Mouse (Mus musculus): ENCODE measurements at regions not wholly inside any gene's neighbourhood (a gene's known extent, or its start where the extent isn't known, plus 50 kb on each side); places are given as distances from the start of the nearest gene placed in this dataset.
A peak's percentile ranks its signal among the peaks of the same experiment; 100 is the strongest.

GRCm38 (mm10) chr8:56202342-56202741 lies 92.0 kb upstream of the Hpgd start:
- no peaks in the 10 kb centered on the region for H3K27me3 ChIP-seq (ENCODE audit: control insufficient read depth, insufficient read depth, low read length)
- H3K36me3 ChIP-seq (ENCODE audit: control insufficient read depth, insufficient read depth), result no peaks in the 10 kb centered on the region
- no peaks in the 10 kb centered on the region for H3K9me3 ChIP-seq (replicated peaks; ENCODE audit: control insufficient read depth, low read length)
- H3K27ac ChIP-seq (ENCODE audit: low read length), result no peak overlapping the region
- WGBS, result 46% methylated on average over 4 of the region's 4 CpGs
- H3K4me1 ChIP-seq (ENCODE audit: control insufficient read depth, insufficient read depth, low read length), result no peaks in the 10 kb centered on the region
- no peak overlapping the region for H3K9ac ChIP-seq (ENCODE audit: low read length)
- no peak overlapping the region for H3K4me3 ChIP-seq (ENCODE audit: low read length)
- ATAC-seq (replicated peaks; ENCODE audit: extremely low read depth, insufficient read depth, low FRiP score), result no peak
- no peak overlapping the region for H3K4me2 ChIP-seq (ENCODE audit: low read depth, low read length)

GRCm38 (mm10) chr8:56211922-56212635 lies 82.3 kb upstream of the Hpgd start:
- Histone ChIP-seq H3K4me3 (ENCODE audit: low read length) (no peak overlapping the region), H3K4me1 (ENCODE audit: control insufficient read depth, insufficient read depth, low read length) (no peaks in the 10 kb centered on the region), H3K27ac (ENCODE audit: low read length) (no peak overlapping the region), H3K4me2 (ENCODE audit: low read depth, low read length) (no peak overlapping the region), H3K27me3 (ENCODE audit: control insufficient read depth, insufficient read depth, low read length) (no peaks in the 10 kb centered on the region), H3K9me3 (replicated peaks; ENCODE audit: control insufficient read depth, low read length) (no peaks in the 10 kb centered on the region), H3K36me3 (ENCODE audit: control insufficient read depth, insufficient read depth) (no peaks in the 10 kb centered on the region), H3K9ac (ENCODE audit: low read length) (no peak overlapping the region)
- 75% methylated on average over 3 of the region's 3 CpGs for WGBS
- ATAC-seq (replicated peaks; ENCODE audit: extremely low read depth, insufficient read depth, low FRiP score), result no peak

GRCm38 (mm10) chr8:56218837-56219236 lies 75.5 kb upstream of the Hpgd start:
- Histone ChIP-seq H3K9me3 (replicated peaks; ENCODE audit: control insufficient read depth, low read length) (no peaks in the 10 kb centered on the region), H3K9ac (ENCODE audit: low read length) (no peak overlapping the region), H3K27me3 (ENCODE audit: control insufficient read depth, insufficient read depth, low read length) (no peaks in the 10 kb centered on the region), H3K27ac (ENCODE audit: low read length) (no peak overlapping the region), H3K4me3 (ENCODE audit: low read length) (no peak overlapping the region), H3K4me2 (ENCODE audit: low read depth, low read length) (no peak overlapping the region), H3K36me3 (ENCODE audit: control insufficient read depth, insufficient read depth) (no peaks in the 10 kb centered on the region), H3K4me1 (ENCODE audit: control insufficient read depth, insufficient read depth, low read length) (no peaks in the 10 kb centered on the region)
- ATAC-seq (replicated peaks; ENCODE audit: extremely low read depth, insufficient read depth, low FRiP score), result no peak

GRCm38 (mm10) chr8:56219391-56219790 lies 75.0 kb upstream of the Hpgd start:
- Histone ChIP-seq H3K27ac (ENCODE audit: low read length) (no peak overlapping the region), H3K36me3 (ENCODE audit: control insufficient read depth, insufficient read depth) (no peaks in the 10 kb centered on the region), H3K9ac (ENCODE audit: low read length) (no peak overlapping the region), H3K4me3 (ENCODE audit: low read length) (no peak overlapping the region), H3K27me3 (ENCODE audit: control insufficient read depth, insufficient read depth, low read length) (no peaks in the 10 kb centered on the region), H3K4me1 (ENCODE audit: control insufficient read depth, insufficient read depth, low read length) (no peaks in the 10 kb centered on the region), H3K4me2 (ENCODE audit: low read depth, low read length) (no peak overlapping the region), H3K9me3 (replicated peaks; ENCODE audit: control insufficient read depth, low read length) (no peaks in the 10 kb centered on the region)
- WGBS, result 80% methylated on average over 1 of the region's 1 CpGs
- ATAC-seq (replicated peaks; ENCODE audit: extremely low read depth, insufficient read depth, low FRiP score), result no peak

- Histone ChIP-seq H3K9ac (ENCODE audit: low read length) (no peak overlapping the region), H3K36me3 (ENCODE audit: control insufficient read depth, insufficient read depth) (no peaks in the 10 kb centered on the region), H3K4me3 (ENCODE audit: low read length) (no peak overlapping the region), H3K27me3 (ENCODE audit: control insufficient read depth, insufficient read depth, low read length) (no peaks in the 10 kb centered on the region), H3K27ac (ENCODE audit: low read length) (no peak overlapping the region), H3K4me1 (ENCODE audit: control insufficient read depth, insufficient read depth, low read length) (no peaks in the 10 kb centered on the region), H3K4me2 (ENCODE audit: low read depth, low read length) (no peak overlapping the region), H3K9me3 (replicated peaks; ENCODE audit: control insufficient read depth, low read length) (no peaks in the 10 kb centered on the region)
- whole genome bisulfite sequencing, result 51% methylated on average over 3 of the region's 3 CpGs
- no peak for ATAC-seq (replicated peaks; ENCODE audit: extremely low read depth, insufficient read depth, low FRiP score)
These were observed 71.4 kb upstream of the Hpgd start for GRCm38 (mm10) chr8:56223010-56223409.

GRCm38 (mm10) chr8:56230645-56231330 lies 63.6 kb upstream of the Hpgd start:
- H3K9ac ChIP-seq (ENCODE audit: low read length), result no peak overlapping the region
- H3K36me3 ChIP-seq (ENCODE audit: control insufficient read depth, insufficient read depth), result no peaks in the 10 kb centered on the region
- no peak overlapping the region for H3K4me3 ChIP-seq (ENCODE audit: low read length)
- H3K4me2 ChIP-seq (ENCODE audit: low read depth, low read length), result no peak overlapping the region
- H3K9me3 ChIP-seq (replicated peaks; ENCODE audit: control insufficient read depth, low read length), result no peaks in the 10 kb centered on the region
- no peak for ATAC-seq (replicated peaks; ENCODE audit: extremely low read depth, insufficient read depth, low FRiP score)
- no peaks in the 10 kb centered on the region for H3K4me1 ChIP-seq (ENCODE audit: control insufficient read depth, insufficient read depth, low read length)
- H3K27me3 ChIP-seq (ENCODE audit: control insufficient read depth, insufficient read depth, low read length), result no peaks in the 10 kb centered on the region
- H3K27ac ChIP-seq (ENCODE audit: low read length), result no peak overlapping the region
- 86% methylated on average over 8 of the region's 8 CpGs for WGBS

GRCm38 (mm10) chr8:56231930-56232329 lies 62.5 kb upstream of the Hpgd start:
- no peaks in the 10 kb centered on the region for H3K36me3 ChIP-seq (ENCODE audit: control insufficient read depth, insufficient read depth)
- no peak for ATAC-seq (replicated peaks; ENCODE audit: extremely low read depth, insufficient read depth, low FRiP score)
- no peaks in the 10 kb centered on the region for H3K4me1 ChIP-seq (ENCODE audit: control insufficient read depth, insufficient read depth, low read length)
- no peak overlapping the region for H3K9ac ChIP-seq (ENCODE audit: low read length)
- 93% methylated on average over 3 of the region's 3 CpGs for WGBS
- no peak overlapping the region for H3K4me2 ChIP-seq (ENCODE audit: low read depth, low read length)
- H3K4me3 ChIP-seq (ENCODE audit: low read length), result no peak overlapping the region
- no peak overlapping the region for H3K27ac ChIP-seq (ENCODE audit: low read length)
- no peaks in the 10 kb centered on the region for H3K27me3 ChIP-seq (ENCODE audit: control insufficient read depth, insufficient read depth, low read length)
- no peaks in the 10 kb centered on the region for H3K9me3 ChIP-seq (replicated peaks; ENCODE audit: control insufficient read depth, low read length)

- no peaks in the 10 kb centered on the region for H3K27me3 ChIP-seq (ENCODE audit: control insufficient read depth, insufficient read depth, low read length)
- peak; percentile 45; the same call in 1 of the 2 replicates for ATAC-seq (replicated peaks; ENCODE audit: extremely low read depth, insufficient read depth, low FRiP score)
- H3K36me3 ChIP-seq (ENCODE audit: control insufficient read depth, insufficient read depth), result no peaks in the 10 kb centered on the region
- H3K4me3 ChIP-seq (ENCODE audit: low read length), result no peak overlapping the region
- H3K9ac ChIP-seq (ENCODE audit: low read length), result no peak overlapping the region
- no peak overlapping the region; the same call in 1 of the 2 replicates for H3K27ac ChIP-seq (ENCODE audit: low read length)
- H3K4me2 ChIP-seq (ENCODE audit: low read depth, low read length), result no peak overlapping the region
- no peaks in the 10 kb centered on the region for H3K9me3 ChIP-seq (replicated peaks; ENCODE audit: control insufficient read depth, low read length)
- WGBS, result 59% methylated on average over 3 of the region's 3 CpGs
- H3K4me1 ChIP-seq (ENCODE audit: control insufficient read depth, insufficient read depth, low read length), result no peaks in the 10 kb centered on the region
These were observed 61.8 kb upstream of the Hpgd start for GRCm38 (mm10) chr8:56232552-56232951.

- Histone ChIP-seq H3K27ac (ENCODE audit: low read length) (no peak overlapping the region), H3K27me3 (ENCODE audit: control insufficient read depth, insufficient read depth, low read length) (no peaks in the 10 kb centered on the region), H3K4me1 (ENCODE audit: control insufficient read depth, insufficient read depth, low read length) (peaks cover under 1% of the 10 kb centered on the region; the same call in 1 of the 2 replicates), H3K4me3 (ENCODE audit: low read length) (no peak overlapping the region), H3K36me3 (ENCODE audit: control insufficient read depth, insufficient read depth) (no peaks in the 10 kb centered on the region), H3K4me2 (ENCODE audit: low read depth, low read length) (no peak overlapping the region), H3K9ac (ENCODE audit: low read length) (no peak overlapping the region), H3K9me3 (replicated peaks; ENCODE audit: control insufficient read depth, low read length) (no peaks in the 10 kb centered on the region)
- no peak for ATAC-seq (replicated peaks; ENCODE audit: extremely low read depth, insufficient read depth, low FRiP score)
- WGBS, result 72% methylated on average over 5 of the region's 5 CpGs
These were observed 60.6 kb upstream of the Hpgd start for GRCm38 (mm10) chr8:56233816-56234215.

All from heart, embryonic 16.5 days (tissue).